Mouse (Mus musculus): ENCODE data around the gene Vmac. TPM values are rescaled to one million over a fixed set of nuclear protein-coding genes. Genes with fewer than 3 reads are reported as not detected.

Vmac gene
- total RNA-seq (2023; ENCODE audit: inconsistent age) = 10.8 to 21.5 TPM (median 16.6 TPM) in 4 replicates

GRCm38 (mm10) chr17:56717363-56718058 lies at the start of gene Vmac, which contains the start of gene Ndufa11:
Gene Vmac (minus strand): TSS chr17:56718022.
Gene Ndufa11 (plus strand): TSS chr17:56717767.

GRCm38 (mm10) chr17:56764474-56765354 lies 46.9 kb upstream of the Vmac start, which contains the start of gene Dus3l:
Gene Dus3l (plus strand): TSS chr17:56764757.

GRCm38 (mm10) chr17:56757416-56758123 lies 39.7 kb upstream of the Vmac start, which contains the start of gene Nrtn:
Gene Nrtn (minus strand): TSS chr17:56757530.

GRCm38 (mm10) chr17:56672941-56673646 lies 44.7 kb downstream of the Vmac start, which contains the start of gene Ranbp3:
Gene Ranbp3 (plus strand): TSS chr17:56673294.

Other genes starting within 250 kb of the Vmac start
- 15.5 to 29.4 TPM (median 18.4 TPM) in 4 replicates for gene Ptprs, start 241.5 kb downstream of the Vmac start, total RNA-seq (2023; ENCODE audit: inconsistent age)
- gene Znrf4, start 205.6 kb downstream of the Vmac start, total RNA-seq (2023; ENCODE audit: inconsistent age) = not detected in 4 replicates
- 9.3 to 13.0 TPM (median 12.5 TPM) in 4 replicates for gene Gm20219, start 163.6 kb downstream of the Vmac start, total RNA-seq (2023; ENCODE audit: inconsistent age)
- 536 to 604 TPM (median 575 TPM) in 4 replicates for gene Safb2, start 133.4 kb downstream of the Vmac start, total RNA-seq (2023; ENCODE audit: inconsistent age)
- gene Safb, start 133.2 kb downstream of the Vmac start, total RNA-seq (2023; ENCODE audit: inconsistent age) = 297 to 331 TPM (median 301 TPM) in 4 replicates
- gene 2410015M20Rik, start 108.3 kb downstream of the Vmac start, total RNA-seq (2023; ENCODE audit: inconsistent age) = 84.7 to 87.7 TPM (median 86.4 TPM) in 4 replicates
- 1,456 to 1,526 TPM (median 1,498 TPM) in 4 replicates for gene Rpl36, start 104.6 kb downstream of the Vmac start, total RNA-seq (2023; ENCODE audit: inconsistent age)
- 58.0 to 61.7 TPM (median 59.7 TPM) in 4 replicates for gene Lonp1, start 91.1 kb downstream of the Vmac start, total RNA-seq (2023; ENCODE audit: inconsistent age)
- not detected in 4 replicates for gene Catsperd, start 89.9 kb downstream of the Vmac start, total RNA-seq (2023; ENCODE audit: inconsistent age)
- 94.6 to 110 TPM (median 99.9 TPM) in 4 replicates for gene Ranbp3, start 44.7 kb downstream of the Vmac start, total RNA-seq (2023; ENCODE audit: inconsistent age)
- gene Ndufa11, start 255 bp downstream of the Vmac start, total RNA-seq (2023; ENCODE audit: inconsistent age) = 56.7 to 70.9 TPM (median 65.4 TPM) in 4 replicates
- gene Nrtn, start 39.5 kb upstream of the Vmac start, total RNA-seq (2023; ENCODE audit: inconsistent age) = not detected in 4 replicates
- gene Dus3l, start 46.7 kb upstream of the Vmac start, total RNA-seq (2023; ENCODE audit: inconsistent age) = 76.9 to 84.0 TPM (median 81.5 TPM) in 4 replicates
- 0.35 to 1.5 TPM (median 1.3 TPM) in 4 replicates for gene Prr22, start 52.2 kb upstream of the Vmac start, total RNA-seq (2023; ENCODE audit: inconsistent age)
- gene Rfx2, start 113.0 kb upstream of the Vmac start, total RNA-seq (2023; ENCODE audit: inconsistent age) = 11.4 to 13.3 TPM (median 11.9 TPM) in 4 replicates
- gene Acsbg2, start 156.4 kb upstream of the Vmac start, total RNA-seq (2023; ENCODE audit: inconsistent age) = not detected in 4 replicates
- not detected in 4 replicates for gene 1700061G19Rik, start 157.5 kb upstream of the Vmac start, total RNA-seq (2023; ENCODE audit: inconsistent age)
- 35.8 to 37.4 TPM (median 36.8 TPM) in 4 replicates for gene Mllt1, start 217.4 kb upstream of the Vmac start, total RNA-seq (2023; ENCODE audit: inconsistent age)